ENCODE assay signal across 18 mouse cellular contexts in the genomic region with DNA sequence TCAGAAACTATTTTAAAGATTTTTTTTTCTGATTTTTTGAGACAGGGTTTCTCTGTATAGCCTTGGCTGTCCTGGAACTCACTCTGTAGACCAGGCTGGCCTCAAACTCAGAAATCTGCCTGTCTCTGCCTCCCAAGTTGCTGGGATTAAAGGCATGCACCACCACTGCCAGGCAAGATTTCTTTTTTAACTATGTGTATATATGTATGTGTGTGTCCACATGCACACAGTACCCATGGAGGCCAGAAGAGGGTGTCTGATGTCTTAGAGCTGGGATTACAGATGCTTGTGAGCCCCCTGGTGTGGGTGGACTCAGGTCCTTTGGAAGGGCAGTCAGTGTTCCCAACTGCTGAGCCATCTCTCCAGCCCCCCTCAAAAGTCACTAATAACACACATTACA.
"Had no signal": no experiment of that assay in that cellular context is flagged by ENCODE, and none has a peak within 500 bp of the region (broad histone marks: within the 10 kb centered on the region; RNA-seq: fewer than 3 reads in every experiment).

No protein-coding gene starts in this region.

- H3K4me3 ChIP-seq: lung, embryonic 15.5 days; megakaryocyte, embryonic 14.5 days; midbrain, embryonic 13.5 days; midbrain, embryonic 15.5 days; neural tube, embryonic 12.5 days had no signal

- H3K9ac ChIP-seq: liver, postnatal 0 days; lung, embryonic 15.5 days; midbrain, embryonic 13.5 days; midbrain, embryonic 15.5 days; neural tube, embryonic 12.5 days had no signal

- ATAC-seq: liver, postnatal 0 days; lung, postnatal 0 days; midbrain, embryonic 13.5 days; midbrain, embryonic 15.5 days had no signal

- H3K27ac ChIP-seq: lung, embryonic 15.5 days; macrophage; midbrain, embryonic 13.5 days; midbrain, embryonic 15.5 days; neural tube, embryonic 12.5 days had no signal

- H3K4me1 ChIP-seq: lung, embryonic 15.5 days; megakaryocyte, embryonic 14.5 days; midbrain, embryonic 15.5 days; neural tube, embryonic 12.5 days had no signal

- DNase-seq: liver, postnatal 0 days; lung, adult 2 months; lung, postnatal 14 days; lung, postnatal 36 days; right cerebral cortex, postnatal 25 days; right cerebral cortex, postnatal 4 days; spleen, adult 18-20 months; thymus, adult 18-20 months; thymus, postnatal 14 days; thymus, postnatal 36 days had no signal

- H3K27me3 ChIP-seq: lung, embryonic 15.5 days; megakaryocyte, embryonic 14.5 days; midbrain, embryonic 13.5 days; midbrain, embryonic 15.5 days; neural tube, embryonic 12.5 days had no signal

- H3K36me3 ChIP-seq: lung, embryonic 15.5 days; midbrain, embryonic 13.5 days; midbrain, embryonic 15.5 days; neural tube, embryonic 12.5 days had no signal

- H3K9me3 ChIP-seq: lung, embryonic 15.5 days; midbrain, embryonic 13.5 days; midbrain, embryonic 15.5 days; neural tube, embryonic 12.5 days had no signal

- H3K4me2 ChIP-seq: lung, embryonic 15.5 days; midbrain, embryonic 11.5 days; midbrain, embryonic 13.5 days; midbrain, embryonic 15.5 days; neural tube, embryonic 12.5 days had no signal
